Mouse (Mus musculus): ENCODE data around the gene Zfp280d.

DNA sequence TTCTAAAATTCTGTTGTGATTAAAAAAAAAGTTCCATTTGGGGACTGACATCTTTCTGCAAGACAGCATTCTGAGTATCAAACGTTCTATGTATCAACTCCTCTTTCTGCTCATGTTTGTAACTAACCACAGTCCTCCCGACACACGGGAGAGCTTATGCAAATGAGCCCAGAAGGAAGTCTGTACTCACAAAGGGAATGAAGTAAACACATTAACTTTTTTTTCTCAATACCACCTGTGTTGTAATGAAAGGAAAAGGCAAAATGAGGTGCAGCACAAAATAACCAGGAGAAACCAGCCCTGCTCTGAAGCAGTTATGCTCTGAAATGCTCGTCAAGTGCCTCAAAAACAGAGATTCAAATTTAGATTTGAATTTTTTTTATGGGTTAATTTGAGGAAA, 125.5 kb downstream of the Zfp280d start:
- TF ChIP-seq GATA1 (IDR thresholded peaks at IDR 0.05; ENCODE audit: low read length) (no peak), TAL1 (IDR thresholded peaks at IDR 0.05; ENCODE audit: low read length) (no peak)
